Mouse (Mus musculus) hindbrain, embryonic 12.5 days (tissue): ENCODE results near the gene Vsir. TPM values are rescaled to one million over a fixed set of nuclear protein-coding genes. Genes with fewer than 3 reads are reported as not detected.

Experiments
- ATAC-seq: fragments of 200-750 bp; cut with Nextera tagmentation; 2 replicates; pipeline ENCODE4 v1.8.0; 2017; ENCODE audit warnings: moderate TSS enrichment; ENCODE audit not compliant: low FRiP score
- H3K27ac ChIP-seq: fragments of 300-500 bp; sonication (generic); 2 replicates; pipeline ENCODE4 v1.5.1; 2016; ENCODE audit warnings: mild to moderate bottlenecking
- H3K27me3 ChIP-seq: fragments of 300-500 bp; sonication (generic); 2 replicates; pipeline ENCODE4 v1.6.1; 2016; ENCODE audit warnings: mild to moderate bottlenecking
- H3K36me3 ChIP-seq: fragments of 300-500 bp; sonication (generic); 2 replicates; pipeline ENCODE4 v1.6.1; 2016; ENCODE audit warnings: mild to moderate bottlenecking
- H3K4me1 ChIP-seq: fragments of 300-500 bp; sonication (generic); 2 replicates; pipeline ENCODE4 v1.6.1; 2016
- H3K4me2 ChIP-seq: fragments of 300-500 bp; sonication (generic); replicated peaks from 2 replicates; pipeline ENCODE4 v1.6.1; 2016; ENCODE audit warnings: mild to moderate bottlenecking
- H3K4me3 ChIP-seq: fragments of 300-500 bp; sonication (generic); 2 replicates; pipeline ENCODE4 v1.5.1; 2016; ENCODE audit warnings: mild to moderate bottlenecking
- H3K9ac ChIP-seq: fragments of 300-500 bp; sonication (generic); 2 replicates; pipeline ENCODE4 v1.6.1; 2016; ENCODE audit warnings: mild to moderate bottlenecking, moderate library complexity
- H3K9me3 ChIP-seq: fragments of 300-500 bp; sonication (generic); replicated peaks from 2 replicates; pipeline ENCODE4 v1.6.1; 2016; ENCODE audit warnings: mild to moderate bottlenecking
- WGBS: fragments of 180-500 bp; shearing (Covaris S2); methylation state at CpG from one replicate; pipeline ENCODE4 v1.1.7; 2016; 5-methylcytosine and 5-hydroxymethylcytosine counted together
- polyA plus RNA-seq: library from polyadenylated mRNA; unstranded; fragments of >200 nt; fragmentation: Nextera tagmentation; extraction: Ambion mirVana; gene quantifications from 2 replicates; pipeline ENCODE4 v1.2.1, GENCODE M21; 2016

Gene Vsir
- polyA plus RNA-seq, 1 experiment from 2014 or later: 2.9 TPM

- no peak overlapping the region for H3K27ac ChIP-seq
- H3K4me2 ChIP-seq: no peak overlapping the region
- no peaks in the 10 kb centered on the region for H3K9me3 ChIP-seq
- 59% methylated on average over 6 of the region's 6 CpGs for WGBS
- H3K36me3 ChIP-seq: no peaks in the 10 kb centered on the region
- H3K27me3 ChIP-seq: no peaks in the 10 kb centered on the region
- ATAC-seq: no peak
- H3K4me1 ChIP-seq: peaks cover 7% of the 10 kb centered on the region
- no peak overlapping the region for H3K9ac ChIP-seq
- no peak overlapping the region for H3K4me3 ChIP-seq
Observed at GRCm38 (mm10) chr10:60373543-60373936, 26.9 kb downstream of the Vsir start.

- Histone ChIP-seq H3K9ac (no peak overlapping the region), H3K4me2 (no peak overlapping the region), H3K4me3 (no peak overlapping the region), H3K4me1 (peaks cover 7% of the 10 kb centered on the region), H3K9me3 (no peaks in the 10 kb centered on the region), H3K36me3 (no peaks in the 10 kb centered on the region), H3K27ac (no peak overlapping the region), H3K27me3 (no peaks in the 10 kb centered on the region)
- 49% methylated on average over 8 of the region's 8 CpGs for WGBS
- no peak for ATAC-seq
Observed at GRCm38 (mm10) chr10:60373937-60374578, 27.4 kb downstream of the Vsir start.

GRCm38 (mm10) chr10:60376704-60377103 is 30.1 kb downstream of the Vsir start:
- Histone ChIP-seq H3K27ac (no peak overlapping the region), H3K4me2 (no peak overlapping the region), H3K36me3 (no peaks in the 10 kb centered on the region), H3K9me3 (no peaks in the 10 kb centered on the region), H3K4me1 (peaks cover 5% of the 10 kb centered on the region), H3K27me3 (no peaks in the 10 kb centered on the region), H3K9ac (no peak overlapping the region), H3K4me3 (no peak overlapping the region)
- no peak for ATAC-seq
- 91% methylated on average over 16 of the region's 16 CpGs for WGBS

GRCm38 (mm10) chr10:60379419-60379957 is 32.8 kb downstream of the Vsir start:
- Histone ChIP-seq H3K27ac (no peak overlapping the region; the same call in 1 of the 2 replicates), H3K9ac (no peak overlapping the region), H3K4me3 (no peak overlapping the region), H3K27me3 (no peaks in the 10 kb centered on the region), H3K4me1 (no peaks in the 10 kb centered on the region), H3K9me3 (no peaks in the 10 kb centered on the region), H3K4me2 (no peak overlapping the region), H3K36me3 (no peaks in the 10 kb centered on the region)
- 76% methylated on average over 9 of the region's 9 CpGs for WGBS
- no peak for ATAC-seq

- Histone ChIP-seq H3K4me2 (no peak overlapping the region), H3K36me3 (no peaks in the 10 kb centered on the region), H3K4me1 (no peaks in the 10 kb centered on the region), H3K9me3 (no peaks in the 10 kb centered on the region), H3K27ac (no peak overlapping the region; the same call in 1 of the 2 replicates), H3K4me3 (no peak overlapping the region), H3K27me3 (no peaks in the 10 kb centered on the region), H3K9ac (no peak overlapping the region)
- ATAC-seq: no peak
- WGBS: 70% methylated on average over 3 of the region's 3 CpGs
Observed at GRCm38 (mm10) chr10:60380229-60380628, 33.6 kb downstream of the Vsir start.

GRCm38 (mm10) chr10:60381142-60381925 is 34.7 kb downstream of the Vsir start:
- no peak overlapping the region for H3K4me3 ChIP-seq
- no peak overlapping the region for H3K9ac ChIP-seq
- H3K27ac ChIP-seq: no peak overlapping the region
- no peaks in the 10 kb centered on the region for H3K36me3 ChIP-seq
- H3K27me3 ChIP-seq: no peaks in the 10 kb centered on the region
- WGBS: 73% methylated on average over 10 of the region's 10 CpGs
- ATAC-seq: no peak
- H3K4me2 ChIP-seq: no peak overlapping the region
- no peaks in the 10 kb centered on the region for H3K4me1 ChIP-seq
- no peaks in the 10 kb centered on the region for H3K9me3 ChIP-seq

GRCm38 (mm10) chr10:60388332-60388731 is 41.7 kb downstream of the Vsir start:
- Histone ChIP-seq H3K27ac (no peak overlapping the region), H3K4me3 (no peak overlapping the region), H3K9me3 (no peaks in the 10 kb centered on the region), H3K9ac (no peak overlapping the region), H3K36me3 (no peaks in the 10 kb centered on the region), H3K27me3 (0 out of 2 replicates have a peak, but pooled peaks cover 2% of the 10 kb centered on the region), H3K4me2 (no peak overlapping the region), H3K4me1 (peaks cover 9% of the 10 kb centered on the region)
- no peak for ATAC-seq
- WGBS: 89% methylated on average over 2 of the region's 2 CpGs

GRCm38 (mm10) chr10:60389447-60389865 is 42.8 kb downstream of the Vsir start:
- 0 out of 2 replicates have a peak, but pooled peaks cover 2% of the 10 kb centered on the region for H3K27me3 ChIP-seq
- no peak overlapping the region for H3K4me2 ChIP-seq
- no peak overlapping the region for H3K27ac ChIP-seq
- H3K36me3 ChIP-seq: no peaks in the 10 kb centered on the region
- no peak overlapping the region for H3K4me3 ChIP-seq
- no peak overlapping the region for H3K9ac ChIP-seq
- 60% methylated on average over 9 of the region's 9 CpGs for WGBS
- H3K4me1 ChIP-seq: peaks cover 9% of the 10 kb centered on the region
- no peak for ATAC-seq
- no peaks in the 10 kb centered on the region for H3K9me3 ChIP-seq

GRCm38 (mm10) chr10:60390177-60390903 is 43.7 kb downstream of the Vsir start:
- H3K9ac ChIP-seq: no peak overlapping the region
- 36% methylated on average over 6 of the region's 6 CpGs for WGBS
- 0 out of 2 replicates have a peak, but pooled peaks cover 2% of the 10 kb centered on the region for H3K27me3 ChIP-seq

GRCm38 (mm10) chr10:60390904-60391420 is 44.3 kb downstream of the Vsir start:
- no peak overlapping the region for H3K9ac ChIP-seq
- no peak overlapping the region for H3K27ac ChIP-seq
- no peaks in the 10 kb centered on the region for H3K9me3 ChIP-seq
- no peak for ATAC-seq
- 60% methylated on average over 5 of the region's 5 CpGs for WGBS
- H3K4me2 ChIP-seq: no peak overlapping the region
- H3K27me3 ChIP-seq: 0 out of 2 replicates have a peak, but pooled peaks cover 2% of the 10 kb centered on the region
- H3K36me3 ChIP-seq: no peaks in the 10 kb centered on the region
- no peak overlapping the region for H3K4me3 ChIP-seq
- peaks cover 12% of the 10 kb centered on the region for H3K4me1 ChIP-seq

More at GRCm38 (mm10) chr10:60390177-60390903, 43.7 kb downstream of the Vsir start:
- no peak overlapping the region for H3K4me2 ChIP-seq
- H3K4me3 ChIP-seq: no peak overlapping the region
- no peaks in the 10 kb centered on the region for H3K9me3 ChIP-seq
- no peak overlapping the region for H3K27ac ChIP-seq
- no peak for ATAC-seq
- peaks cover 9% of the 10 kb centered on the region for H3K4me1 ChIP-seq
- no peaks in the 10 kb centered on the region for H3K36me3 ChIP-seq

GRCm38 (mm10) chr10:60391661-60392060 is 45.0 kb downstream of the Vsir start:
- Histone ChIP-seq H3K4me3 (no peak overlapping the region), H3K9me3 (no peaks in the 10 kb centered on the region), H3K9ac (no peak overlapping the region), H3K36me3 (no peaks in the 10 kb centered on the region), H3K4me2 (no peak overlapping the region), H3K27me3 (0 out of 2 replicates have a peak, but pooled peaks cover 2% of the 10 kb centered on the region), H3K27ac (no peak overlapping the region), H3K4me1 (peaks cover 12% of the 10 kb centered on the region)
- 80% methylated on average over 9 of the region's 9 CpGs for WGBS
- ATAC-seq: no peak

- Histone ChIP-seq H3K9ac (no peak overlapping the region), H3K4me1 (peaks cover 24% of the 10 kb centered on the region), H3K36me3 (no peaks in the 10 kb centered on the region), H3K4me2 (no peak overlapping the region), H3K9me3 (no peaks in the 10 kb centered on the region), H3K27me3 (0 out of 2 replicates have a peak, but pooled peaks cover 2% of the 10 kb centered on the region), H3K4me3 (no peak overlapping the region), H3K27ac (no peak overlapping the region)
- no peak for ATAC-seq
- WGBS: 75% methylated on average over 7 of the region's 7 CpGs
Observed at GRCm38 (mm10) chr10:60394936-60395335, 48.3 kb downstream of the Vsir start.
